Mouse (Mus musculus): ENCODE data around the gene Ifnar1. TPM values are rescaled to one million over a fixed set of nuclear protein-coding genes. Genes with fewer than 3 reads are reported as not detected.
"Not testable (repeated sequence)": the region's sequence is repeated elsewhere in the genome, so short reads cannot be mapped to it uniquely, and the experiment has no call there.

The Ifnar1 gene
- total RNA-seq (2015) (66.2 and 67.3 TPM in 2 replicates), total RNA-seq (2017) (73.9 and 78.5 TPM in 2 replicates)

DNA sequence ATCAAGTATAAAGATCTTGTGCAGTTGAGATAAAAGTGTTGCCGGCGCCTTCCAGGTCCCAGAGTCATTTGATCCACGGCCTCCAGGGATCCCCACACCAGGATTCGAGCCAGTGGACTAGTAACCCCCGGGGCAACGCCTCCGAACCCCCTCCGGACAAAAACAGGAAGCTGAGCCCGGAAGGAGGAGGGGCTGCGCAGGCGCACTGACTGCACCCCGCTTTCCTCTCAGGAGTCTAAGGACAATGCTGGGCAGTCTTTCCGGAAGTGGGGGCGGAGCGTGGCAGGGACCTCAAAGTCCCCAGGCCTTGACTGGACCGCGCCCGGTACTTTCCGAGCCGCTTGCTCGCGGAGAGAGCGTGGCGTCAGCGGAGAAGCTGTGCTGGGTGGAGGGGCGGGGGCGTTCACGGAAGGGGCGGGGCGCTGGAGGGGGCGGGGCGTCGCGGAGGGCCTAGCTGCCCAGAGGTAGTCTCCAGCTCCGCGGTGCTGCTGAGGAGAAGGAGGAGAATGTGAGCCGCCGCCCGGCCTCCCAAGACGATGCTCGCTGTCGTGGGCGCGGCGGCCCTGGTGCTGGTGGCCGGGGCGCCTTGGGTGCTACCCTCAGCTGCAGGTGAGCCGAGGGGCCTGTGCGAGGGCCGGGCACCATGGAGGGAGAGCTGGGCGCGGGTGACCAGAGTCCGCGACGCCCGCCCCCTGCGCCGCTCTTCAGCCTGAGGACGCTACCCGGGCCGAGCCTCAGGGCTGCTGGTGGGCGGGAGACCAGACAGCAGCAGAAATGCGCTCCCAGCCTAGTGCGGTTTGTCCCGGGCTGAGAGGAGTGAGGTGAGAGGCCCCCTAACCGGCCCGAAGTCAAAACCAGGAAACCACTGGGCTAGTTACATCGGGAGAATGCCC lies at the start of gene Ifnar1:
Gene Ifnar1, plus strand, starts transcription at position 431 of the 893 bp plus-strand sequence.
- ATAC-seq (ENCODE audit: poor library complexity, severe bottlenecking): peak; percentile 96

GRCm38 (mm10) chr16:91438081-91438480 lies 47.0 kb upstream of the Ifnar1 start:
- peak; percentile 29; the same call in 1 of the 2 replicates for ATAC-seq (ENCODE audit: poor library complexity, severe bottlenecking)

- not testable (repeated sequence) for ATAC-seq (ENCODE audit: poor library complexity, severe bottlenecking)
Observed at GRCm38 (mm10) chr16:91438599-91438998, 46.4 kb upstream of the Ifnar1 start.

GRCm38 (mm10) chr16:91441366-91441765 lies 43.7 kb upstream of the Ifnar1 start:
- peak; percentile 37 for ATAC-seq (ENCODE audit: poor library complexity, severe bottlenecking)

GRCm38 (mm10) chr16:91441811-91442240 lies 43.2 kb upstream of the Ifnar1 start:
- peak; percentile 48 for ATAC-seq (ENCODE audit: poor library complexity, severe bottlenecking)

DNA sequence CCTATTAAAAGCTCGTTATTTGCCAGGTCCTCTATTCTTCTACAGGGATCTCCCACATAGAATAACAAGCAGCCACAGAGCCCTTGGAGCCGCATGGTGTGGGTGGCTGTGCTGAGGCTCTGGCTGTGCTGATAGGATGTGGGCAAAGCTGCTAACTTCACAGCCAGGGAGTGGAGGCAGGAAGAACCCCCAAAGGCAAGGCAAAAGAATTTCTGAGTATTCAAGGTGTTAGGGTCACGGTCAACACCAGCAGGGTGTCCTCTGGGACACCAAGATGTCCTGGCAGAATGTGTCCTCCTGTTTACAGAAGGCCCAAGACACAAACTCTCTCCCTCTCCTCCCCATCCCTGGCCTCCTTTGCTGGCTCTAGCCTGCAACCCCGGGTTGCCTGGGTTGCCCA lies 42.6 kb upstream of the Ifnar1 start:
- ATAC-seq (ENCODE audit: poor library complexity, severe bottlenecking): peak; percentile 23; the same call in 1 of the 2 replicates

DNA sequence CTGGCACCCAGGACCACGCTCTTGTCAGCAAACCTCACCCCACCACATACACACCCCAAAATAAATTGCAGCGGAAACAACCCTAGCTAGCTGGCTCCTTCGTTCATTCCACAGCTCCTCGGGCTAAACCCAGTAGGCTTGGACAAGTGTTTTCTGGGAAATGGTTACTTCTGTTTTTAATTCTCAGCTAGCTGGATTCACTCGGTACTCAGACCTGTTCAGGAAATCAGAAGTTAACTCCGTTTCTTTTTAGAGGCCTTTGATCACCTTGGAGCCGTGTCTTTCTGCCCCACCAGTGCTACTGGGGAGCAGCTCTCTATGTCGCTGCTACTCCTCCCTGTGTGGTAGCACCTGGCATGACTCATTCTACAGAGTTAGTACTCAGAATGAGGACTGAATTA lies 41.8 kb upstream of the Ifnar1 start:
- ATAC-seq (ENCODE audit: poor library complexity, severe bottlenecking): no peak

- no peak for ATAC-seq (ENCODE audit: poor library complexity, severe bottlenecking)
Observed at GRCm38 (mm10) chr16:91444847-91445246, 40.2 kb upstream of the Ifnar1 start.

DNA sequence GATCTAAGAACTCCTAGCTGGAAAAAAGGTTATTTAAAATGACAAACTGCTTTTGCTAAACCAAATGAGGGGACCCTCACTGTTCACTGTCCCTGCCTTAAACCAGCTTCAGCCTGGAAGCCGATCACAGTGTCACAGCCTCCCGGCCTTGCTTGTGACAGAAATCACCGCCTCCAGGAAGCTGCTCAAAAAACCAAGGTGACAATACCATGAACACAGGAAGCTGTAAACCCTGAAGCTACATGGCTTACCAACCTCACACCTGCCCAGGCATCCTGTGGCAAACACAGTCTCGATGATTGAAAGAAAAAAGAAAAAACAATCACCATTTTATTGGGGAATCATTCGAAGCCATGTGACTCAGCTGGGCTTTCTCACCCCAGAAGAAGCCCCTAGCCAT lies 39.5 kb upstream of the Ifnar1 start:
- ATAC-seq (ENCODE audit: poor library complexity, severe bottlenecking): peak; percentile 22; the same call in 1 of the 2 replicates

DNA sequence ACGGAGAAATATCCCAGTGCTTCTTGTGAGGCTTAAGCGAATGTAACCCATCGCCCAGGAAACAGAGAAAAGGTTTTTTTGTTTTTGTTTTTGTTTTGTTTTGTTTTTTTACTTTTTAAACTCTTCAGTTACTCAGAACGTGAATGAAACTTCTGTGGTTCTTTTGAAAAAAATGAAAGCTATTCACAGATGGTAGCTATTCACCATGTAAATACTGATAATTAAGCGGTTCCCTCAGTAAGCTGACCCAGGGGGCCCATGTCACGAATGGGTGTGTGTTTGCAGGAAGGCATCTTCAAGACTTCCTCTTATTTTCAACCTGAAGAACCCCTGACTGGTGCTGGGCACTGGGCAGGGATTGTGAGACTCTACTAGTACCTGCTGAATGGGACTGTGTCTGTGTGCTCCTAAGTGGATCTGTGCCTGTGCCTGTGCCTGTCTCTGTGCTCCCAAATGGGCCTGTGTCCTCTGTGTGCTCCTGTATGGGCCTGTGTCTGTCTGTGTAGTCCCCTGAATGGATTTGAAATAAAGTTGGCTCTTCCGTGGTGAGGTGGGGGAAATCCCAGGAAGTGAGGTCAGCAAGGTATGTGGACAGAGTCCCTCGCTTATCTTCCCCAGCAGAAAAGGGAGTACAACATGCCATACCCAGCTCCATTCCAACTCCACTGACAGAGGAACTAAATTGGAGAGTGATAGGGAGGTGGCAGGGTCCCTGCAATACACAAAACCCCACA lies 38.1 kb upstream of the Ifnar1 start:
- ATAC-seq (ENCODE audit: poor library complexity, severe bottlenecking): peak; percentile 34; the same call in 1 of the 2 replicates

- no peak for ATAC-seq (ENCODE audit: poor library complexity, severe bottlenecking)
Observed at GRCm38 (mm10) chr16:91447512-91447900, 37.5 kb upstream of the Ifnar1 start.

GRCm38 (mm10) chr16:91448088-91448487 lies 37.0 kb upstream of the Ifnar1 start:
- no peak for ATAC-seq (ENCODE audit: poor library complexity, severe bottlenecking)

GRCm38 (mm10) chr16:91448895-91449294 lies 36.1 kb upstream of the Ifnar1 start:
- ATAC-seq (ENCODE audit: poor library complexity, severe bottlenecking): no peak

- ATAC-seq (ENCODE audit: poor library complexity, severe bottlenecking): no peak
Observed at GRCm38 (mm10) chr16:91450137-91451064, 34.6 kb upstream of the Ifnar1 start.

DNA sequence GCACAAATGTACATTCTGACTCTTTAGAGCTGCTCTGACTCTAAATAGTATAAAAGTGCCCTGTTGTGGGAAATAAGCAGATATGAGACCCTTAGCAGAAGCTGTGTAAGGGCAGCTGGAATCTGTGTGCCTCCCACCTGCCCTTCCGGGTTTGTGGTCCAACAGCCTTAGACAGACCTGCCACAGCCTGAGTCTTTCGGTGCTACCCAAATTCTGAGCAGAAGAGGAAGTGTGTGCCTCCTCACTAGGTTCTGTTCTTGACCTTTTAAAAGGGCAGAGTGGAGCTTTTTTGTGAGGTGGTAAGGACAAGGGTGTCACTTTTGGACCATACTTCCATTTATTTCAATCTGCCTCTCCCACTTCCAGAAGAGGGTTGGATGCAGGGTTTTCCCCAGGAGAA lies 33.1 kb upstream of the Ifnar1 start:
- ATAC-seq (ENCODE audit: poor library complexity, severe bottlenecking): peak; percentile 62

DNA sequence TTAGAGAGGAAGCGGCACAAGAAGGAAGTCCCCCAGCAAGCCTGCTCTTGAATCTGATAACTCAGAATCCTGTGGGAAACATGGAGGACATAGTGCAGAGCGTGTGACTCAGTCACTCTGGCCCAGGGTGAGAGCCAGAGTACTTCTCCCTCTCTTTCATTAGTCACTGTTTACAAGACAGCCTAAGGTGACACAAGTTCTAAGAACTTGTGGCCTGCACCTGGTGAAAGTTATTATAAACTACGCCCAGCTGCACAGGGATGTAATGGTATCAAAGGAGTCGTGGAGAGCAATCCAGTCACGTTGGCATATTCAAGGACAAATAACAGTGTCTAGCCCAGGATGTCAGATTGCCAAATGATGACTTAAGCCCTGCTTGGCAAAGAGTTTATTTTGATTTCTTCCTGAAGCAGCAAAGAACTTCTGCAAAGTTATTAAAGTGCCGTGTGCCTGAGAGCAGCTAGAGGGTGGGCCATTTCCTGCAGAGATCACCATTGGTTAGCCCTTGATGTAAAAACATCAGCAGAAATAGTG lies 32.6 kb upstream of the Ifnar1 start:
- ATAC-seq (ENCODE audit: poor library complexity, severe bottlenecking): peak; percentile 39

- ATAC-seq (ENCODE audit: poor library complexity, severe bottlenecking): peak; percentile 34; the same call in 1 of the 2 replicates
Observed at GRCm38 (mm10) chr16:91455868-91456267, 29.2 kb upstream of the Ifnar1 start.

DNA sequence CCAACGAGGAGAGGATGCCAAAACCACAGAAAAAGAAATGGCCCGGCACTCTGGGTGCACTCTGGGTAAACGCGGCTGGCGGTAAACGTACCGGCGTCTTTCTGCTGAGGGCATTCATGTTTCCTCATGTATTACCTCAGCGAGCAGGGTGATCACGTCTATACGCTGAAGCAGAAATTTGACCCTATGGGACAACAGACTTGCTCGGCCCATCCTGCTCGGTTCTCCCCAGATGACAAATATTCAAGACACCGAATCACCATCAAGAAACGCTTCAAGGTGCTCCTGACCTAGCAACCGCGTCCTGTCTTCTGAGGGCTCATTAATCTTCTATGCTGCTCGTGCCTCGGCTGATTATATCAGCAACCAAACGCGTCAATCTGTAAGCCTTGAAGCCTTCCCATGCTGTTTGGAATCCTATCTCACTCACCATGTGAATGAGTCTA lies 26.7 kb upstream of the Ifnar1 start:
- ATAC-seq (ENCODE audit: poor library complexity, severe bottlenecking): 0 out of 2 replicates have a peak, but pooled peaks have one; percentile 10

DNA sequence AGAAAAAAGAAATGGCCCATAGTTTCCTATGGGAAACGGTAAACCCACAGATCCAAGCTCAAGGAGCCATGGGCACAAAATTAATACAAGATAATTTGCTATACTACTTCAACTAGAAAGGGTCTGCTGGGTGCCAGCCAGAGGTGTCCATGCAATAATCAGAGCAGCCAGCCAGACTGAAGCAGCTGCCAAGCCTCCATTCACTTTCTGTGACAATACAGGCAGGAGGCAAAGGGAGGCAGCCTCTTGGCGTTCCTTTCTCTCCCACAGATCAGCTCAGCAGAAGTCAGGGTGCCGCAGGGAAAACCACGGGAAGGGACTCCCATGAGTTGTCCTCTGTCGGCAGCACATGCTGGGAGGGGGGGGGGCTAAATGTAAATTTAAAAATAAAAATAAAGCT lies 26.1 kb upstream of the Ifnar1 start:
- no peak for ATAC-seq (ENCODE audit: poor library complexity, severe bottlenecking)

DNA sequence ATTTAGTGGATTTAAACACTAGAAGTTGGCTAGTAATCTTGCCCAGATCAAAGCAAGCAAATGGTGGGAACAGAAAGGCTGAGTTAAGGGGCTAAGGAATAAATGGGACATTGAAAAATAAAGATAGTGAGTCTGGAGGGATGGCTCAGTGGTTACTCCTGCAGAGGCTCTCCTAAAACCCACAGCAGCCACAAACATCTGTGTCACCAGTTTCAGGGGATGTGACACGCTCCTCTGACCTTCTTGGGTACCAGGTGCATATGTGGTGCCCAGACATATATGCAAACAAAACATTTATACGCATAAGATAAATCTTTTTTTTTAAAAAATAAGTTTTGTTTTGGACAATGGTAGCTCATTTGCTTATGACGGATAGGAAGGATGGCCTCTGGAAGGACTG lies 25.6 kb upstream of the Ifnar1 start:
- no peak for ATAC-seq (ENCODE audit: poor library complexity, severe bottlenecking)
